Mouse (Mus musculus) testis, adult 2 months (tissue): ENCODE data around the gene Htr1d.

Source experiments
- CTCF ChIP-seq: fragments of 200-500 bp; IDR thresholded peaks from 2 replicates; pipeline ENCODE4 v1.5.1; 2012; ENCODE audit warnings: low read depth, mild to moderate bottlenecking, inconsistent platforms, low read length, moderate library complexity; ENCODE audit not compliant: control insufficient read depth, insufficient read depth, insufficient replicate concordance
- POLR2A ChIP-seq: fragments of 200-500 bp; IDR thresholded peaks from 2 replicates; pipeline ENCODE4 v1.6.1; 2012; ENCODE audit warnings: low read depth, mild to moderate bottlenecking, inconsistent platforms, low read length, moderate library complexity; ENCODE audit not compliant: control insufficient read depth

- TF ChIP-seq POLR2A (no peak), CTCF (no peak)
These were observed 7.5 kb downstream of the Htr1d start for GRCm38 (mm10) chr4:136430609-136431375.
